Comparison of ENCODE assay signal across 40 mouse cellular contexts in the genomic region with DNA sequence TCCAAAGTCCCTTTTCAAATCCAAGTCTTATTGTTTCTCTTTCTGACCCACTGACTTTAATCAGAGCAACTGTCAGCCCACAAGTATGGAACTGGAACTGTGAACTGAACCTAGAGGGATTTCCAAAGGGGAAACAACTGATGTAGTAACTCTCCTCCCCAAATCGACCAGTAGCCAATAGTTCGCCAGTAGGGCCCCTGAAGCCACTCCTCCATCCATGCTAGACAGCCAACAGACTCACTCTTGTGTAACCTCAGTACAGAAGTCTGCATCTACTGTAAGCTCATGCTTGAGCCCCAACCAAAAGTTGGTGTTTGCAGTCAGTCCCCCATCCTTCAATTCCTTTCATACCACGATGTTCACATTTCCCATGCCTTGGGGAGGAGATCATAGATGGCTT. TPM values are rescaled to one million over a fixed set of nuclear protein-coding genes. Genes with fewer than 3 reads are reported as not detected.
DNase-seq lines count a peak whose midpoint lies in the region; ATAC-seq and TF ChIP-seq lines count a peak whose summit lies in the region.
"Had no signal": no experiment of that assay in that cellular context is flagged by ENCODE, and none has a peak within 500 bp of the region (broad histone marks: within the 10 kb centered on the region; RNA-seq: fewer than 3 reads in every experiment).

No protein-coding gene starts in this region.

- H3K27ac ChIP-seq in liver, embryonic 13.5 days = no peak overlapping the region
- H3K27ac ChIP-seq in liver, embryonic 12.5 days = no peak overlapping the region
- no peak overlapping the region for H3K27ac ChIP-seq in CH12.LX (ENCODE audit: insufficient read depth, low read depth)
- H3K27ac ChIP-seq in forebrain, embryonic 16.5 days (ENCODE audit: low read length) = no peak overlapping the region
- H3K27ac ChIP-seq: embryonic facial prominence, embryonic 13.5 days; hindbrain, embryonic 14.5 days; liver, embryonic 14.5 days; lung, embryonic 15.5 days; neural tube, embryonic 15.5 days; stomach, postnatal 0 days had no signal

- no peak for TF ChIP-seq RAD21 in CH12.LX (IDR thresholded peaks at IDR 0.05; ENCODE audit: low read depth, low read length)

- H3K79me2 ChIP-seq in CH12.LX (replicated peaks; ENCODE audit: control insufficient read depth, extremely low read depth, insufficient read depth, poor library complexity, severe bottlenecking) = no peaks in the 10 kb centered on the region

- DNase-seq in liver, embryonic 13.5 days = no peak
- peak; percentile 19 for DNase-seq in CH12.LX (ENCODE audit: extremely low read depth)
- no peak for DNase-seq in right cerebral cortex, postnatal 4 days
- DNase-seq in layer of hippocampus, postnatal 25 days (ENCODE audit: extremely low spot score in 1 of 2, low spot score in 1 of 2) = no peak
- DNase-seq: adrenal gland, postnatal 14 days; B cell, adult 2 months; cerebellum, adult 11-12 months; cerebellum, adult 9-11 months; forebrain, postnatal 0 days; gastrocnemius, postnatal 10 days; heart, postnatal 4 days; kidney, adult 11 months; kidney, postnatal 25 days; lung, postnatal 4 days; midbrain, embryonic 14.5 days; retina, postnatal 1 day; right cerebral cortex, postnatal 25 days; thymus, adult 18-20 months; thymus, postnatal 25 days had no signal

- H3K27me3 ChIP-seq in liver, embryonic 13.5 days = no peaks in the 10 kb centered on the region
- no peaks in the 10 kb centered on the region for H3K27me3 ChIP-seq in liver, embryonic 12.5 days (replicated peaks)
- H3K27me3 ChIP-seq in CH12.LX (replicated peaks) = no peaks in the 10 kb centered on the region
- no peaks in the 10 kb centered on the region for H3K27me3 ChIP-seq in forebrain, embryonic 16.5 days (replicated peaks; ENCODE audit: control insufficient read depth, insufficient read depth, low read length)
- H3K27me3 ChIP-seq: embryonic facial prominence, embryonic 13.5 days; lung, embryonic 15.5 days; neural tube, embryonic 15.5 days had no signal

- dilution Hi-C loops in CH12.LX (cut with MboI; ENCODE audit: extremely low pct_ligation_motif_present, extremely low pct_unique_long_range_greater_than_20kb, low sequenced_read_pairs) = no loop called here

- ATAC-seq in liver, embryonic 13.5 days (ENCODE audit: low read depth) = peak; percentile 36; the same call in 1 of the 2 replicates
- ATAC-seq in liver, embryonic 12.5 days = no peak
- peak; percentile 56 for ATAC-seq in common myeloid progenitor, adult 5-6 weeks (replicated peaks; ENCODE audit: low read depth, poor library complexity, severe bottlenecking)
- peak; percentile 86 for ATAC-seq in megakaryocyte progenitor cell, adult 5-6 weeks (replicated peaks; ENCODE audit: poor library complexity)
- no peak for ATAC-seq in forebrain, embryonic 16.5 days
- ATAC-seq: forebrain, postnatal 0 days; Patski had no signal

- H3K36me3 ChIP-seq in liver, embryonic 13.5 days = no peaks in the 10 kb centered on the region
- no peaks in the 10 kb centered on the region for H3K36me3 ChIP-seq in liver, embryonic 12.5 days
- no peaks in the 10 kb centered on the region for H3K36me3 ChIP-seq in CH12.LX (replicated peaks in 1 of 2; ENCODE audit: control insufficient read depth in 1 of 2, insufficient read depth in 1 of 2, low read length in 1 of 2)
- no peaks in the 10 kb centered on the region for H3K36me3 ChIP-seq in forebrain, embryonic 16.5 days (ENCODE audit: control insufficient read depth, insufficient read depth)
- H3K36me3 ChIP-seq: embryonic facial prominence, embryonic 13.5 days; lung, embryonic 15.5 days; neural tube, embryonic 15.5 days had no signal

- no peak for TF ChIP-seq EP300 in CH12.LX (IDR thresholded peaks at IDR 0.05; ENCODE audit: low read length)

- no peak overlapping the region for H3K4me2 ChIP-seq in liver, embryonic 13.5 days
- H3K4me2 ChIP-seq in liver, embryonic 12.5 days = no peak overlapping the region
- no peak overlapping the region for H3K4me2 ChIP-seq in CH12.LX (ENCODE audit: insufficient read depth, low read depth, poor library complexity, severe bottlenecking)
- no peak overlapping the region for H3K4me2 ChIP-seq in forebrain, embryonic 16.5 days (ENCODE audit: low read length)
- H3K4me2 ChIP-seq: embryonic facial prominence, embryonic 13.5 days; heart, embryonic 11.5 days; hindbrain, embryonic 14.5 days; lung, embryonic 15.5 days; neural tube, embryonic 15.5 days had no signal

- H3K4me1 ChIP-seq in liver, embryonic 13.5 days (replicated peaks) = no peaks in the 10 kb centered on the region
- H3K4me1 ChIP-seq in liver, embryonic 12.5 days = 0 out of 2 replicates have a peak, but pooled peaks cover 3% of the 10 kb centered on the region
- H3K4me1 ChIP-seq in CH12.LX (ENCODE audit: control insufficient read depth in 1 of 2, insufficient read depth in 2 of 2) = peaks cover 4 to 14% of the 10 kb centered on the region in 2 experiments; a peak in 3 of 4 replicates
- peaks cover 4% of the 10 kb centered on the region for H3K4me1 ChIP-seq in forebrain, embryonic 16.5 days (replicated peaks; ENCODE audit: control insufficient read depth, insufficient read depth, low read length)

- no peaks in the 10 kb centered on the region for H3K9me3 ChIP-seq in liver, embryonic 13.5 days (replicated peaks)
- H3K9me3 ChIP-seq in liver, embryonic 12.5 days (replicated peaks) = no peaks in the 10 kb centered on the region
- no peaks in the 10 kb centered on the region for H3K9me3 ChIP-seq in CH12.LX (replicated peaks; ENCODE audit: low read length)
- no peaks in the 10 kb centered on the region for H3K9me3 ChIP-seq in forebrain, embryonic 16.5 days (ENCODE audit: control insufficient read depth, low read length)
- H3K9me3 ChIP-seq: embryonic facial prominence, embryonic 13.5 days; lung, embryonic 15.5 days; neural tube, embryonic 15.5 days had no signal

- TF ChIP-seq CTCF in CH12.LX (conservative IDR thresholded peaks at IDR 0.05 in 1 of 2, IDR thresholded peaks at IDR 0.05 in 1 of 2; ENCODE audit: low read depth in 2 of 2, low read length in 2 of 2) = no peak

- no peak overlapping the region for H3K9ac ChIP-seq in liver, embryonic 13.5 days
- no peak overlapping the region for H3K9ac ChIP-seq in liver, embryonic 12.5 days
- no peak overlapping the region for H3K9ac ChIP-seq in CH12.LX (ENCODE audit: insufficient read depth, low read depth)
- no peak overlapping the region for H3K9ac ChIP-seq in forebrain, embryonic 16.5 days (replicated peaks; ENCODE audit: low read depth, low read length)
- H3K9ac ChIP-seq: embryonic facial prominence, embryonic 13.5 days; forebrain, postnatal 0 days; hindbrain, embryonic 14.5 days; liver, embryonic 14.5 days; lung, embryonic 15.5 days; neural tube, embryonic 15.5 days had no signal

- no peak overlapping the region for H3K4me3 ChIP-seq in liver, embryonic 13.5 days (replicated peaks)
- no peak overlapping the region for H3K4me3 ChIP-seq in liver, embryonic 12.5 days
- no peak overlapping the region for H3K4me3 ChIP-seq in CH12.LX (replicated peaks in 1 of 3; ENCODE audit: low read depth in 2 of 3, low read length in 2 of 3, poor library complexity in 1 of 3)
- H3K4me3 ChIP-seq in forebrain, embryonic 16.5 days (replicated peaks; ENCODE audit: low read length) = no peak overlapping the region
- H3K4me3 ChIP-seq: embryonic facial prominence, embryonic 13.5 days; lung, embryonic 15.5 days; neural tube, embryonic 15.5 days had no signal

- no peak for TF ChIP-seq POLR2A in CH12.LX (IDR thresholded peaks at IDR 0.05; ENCODE audit: low read depth, low read length)

- in situ Hi-C loops in CH12.LX (cut with MboI; ENCODE audit: low pct_ligation_motif_present, low pct_unique_long_range_greater_than_20kb, low sequenced_read_pairs) = no loop called here

- WGBS in liver, embryonic 13.5 days (ENCODE audit: insufficient replicate concordance) = 45% methylated on average over 3 of the region's 3 CpGs
- 55% methylated on average over 3 of the region's 3 CpGs for WGBS in liver, embryonic 12.5 days (ENCODE audit: insufficient replicate concordance)
- 78% methylated on average over 3 of the region's 3 CpGs for WGBS in forebrain, embryonic 16.5 days

RNA-seq across cellular contexts. Expression of gene Gng11, which starts 3.0 kb away (rescaled TPM):
- polyA plus RNA-seq in liver, embryonic 13.5 days (2015; fragmentation: Nextera tagmentation; extraction: Ambion mirVana) = 21.1 and 24.5 TPM in 2 replicates
- polyA plus RNA-seq in liver, embryonic 12.5 days (2016; fragmentation: Nextera tagmentation; extraction: Ambion mirVana) = 25.3 and 28.2 TPM in 2 replicates
- total RNA-seq in CH12.LX (2012; rRNA removed) (not detected in 2 replicates), CH12.LX (2014; rRNA removed) (not detected in 2 replicates)
- not detected in 2 replicates for polyA plus RNA-seq in CH12.LX (2012; ENCODE audit: insufficient read length, low read depth)
- 4.8 and 5.9 TPM in 2 replicates for total RNA-seq in common myeloid progenitor, adult 5-6 weeks (2017)
- 11.2 and 12.3 TPM in 2 replicates for total RNA-seq in megakaryocyte progenitor cell, adult 5-6 weeks (2015)
- 6.0 and 6.7 TPM in 2 replicates for total RNA-seq in megakaryocyte progenitor cell, adult 5-6 weeks (2017)
- 18.4 and 23.7 TPM in 2 replicates for polyA plus RNA-seq in forebrain, embryonic 16.5 days (2015; fragmentation: Nextera tagmentation; extraction: Ambion mirVana)
- total RNA-seq in layer of hippocampus, postnatal 25 days (2021) = 10 to 100 TPM in 1 of 2 experiments, 1 to 10 TPM in 1; 9.9 to 11.5 TPM
- polyA plus RNA-seq: Patski had no signal

RNA-seq across cellular contexts. Expression of gene Gngt1, which starts 7.1 kb away (rescaled TPM):
- polyA plus RNA-seq in liver, embryonic 13.5 days (2015; fragmentation: Nextera tagmentation; extraction: Ambion mirVana) = not detected in 2 replicates
- polyA plus RNA-seq in liver, embryonic 12.5 days (2016; fragmentation: Nextera tagmentation; extraction: Ambion mirVana) = 0.17 TPM in 1 of 2 replicates, not detected in the other
- total RNA-seq in CH12.LX (2012; rRNA removed) (not detected in 2 replicates), CH12.LX (2014; rRNA removed) (not detected in 2 replicates)
- not detected in 2 replicates for polyA plus RNA-seq in CH12.LX (2012; ENCODE audit: insufficient read length, low read depth)
- total RNA-seq in common myeloid progenitor, adult 5-6 weeks (2017) = not detected in 2 replicates
- total RNA-seq in megakaryocyte progenitor cell, adult 5-6 weeks (2015) = not detected in 2 replicates
- total RNA-seq in megakaryocyte progenitor cell, adult 5-6 weeks (2017) = not detected in 2 replicates
- not detected in 2 replicates for polyA plus RNA-seq in forebrain, embryonic 16.5 days (2015; fragmentation: Nextera tagmentation; extraction: Ambion mirVana)
- total RNA-seq in layer of hippocampus, postnatal 25 days (2021) = not detected
- total RNA-seq: adrenal gland, postnatal 14 days; ES-E14; forebrain, postnatal 0 days; gastrocnemius, postnatal 10 days; heart, postnatal 4 days; layer of hippocampus, adult 18-20 months; layer of hippocampus, postnatal 10 days had no signal
- polyA plus RNA-seq: forebrain, embryonic 11.5 days; forebrain, postnatal 0 days; gonadal fat pad, adult 2 months; heart, embryonic 11.5 days; heart, embryonic 16.5 days; hindbrain, embryonic 14.5 days; kidney, embryonic 14.5 days; limb, embryonic 11.5 days; lung, embryonic 15.5 days; midbrain, embryonic 14.5 days; neural tube, embryonic 15.5 days; spleen, adult 2 months had no signal

RNA-seq across cellular contexts. Expression of gene Tfpi2, which starts 12.0 kb away (rescaled TPM):
- 15.8 and 23.1 TPM in 2 replicates for polyA plus RNA-seq in liver, embryonic 13.5 days (2015; fragmentation: Nextera tagmentation; extraction: Ambion mirVana)
- 12.3 and 13.8 TPM in 2 replicates for polyA plus RNA-seq in liver, embryonic 12.5 days (2016; fragmentation: Nextera tagmentation; extraction: Ambion mirVana)
- total RNA-seq in CH12.LX (2012; rRNA removed) (not detected in 2 replicates), CH12.LX (2014; rRNA removed) (not detected in 2 replicates)
- not detected in 2 replicates for polyA plus RNA-seq in CH12.LX (2012; ENCODE audit: insufficient read length, low read depth)
- 0.69 TPM in 1 of 2 replicates, not detected in the other for total RNA-seq in common myeloid progenitor, adult 5-6 weeks (2017)
- 2.7 and 3.3 TPM in 2 replicates for total RNA-seq in megakaryocyte progenitor cell, adult 5-6 weeks (2015)
- 0.57 and 1.4 TPM in 2 replicates for total RNA-seq in megakaryocyte progenitor cell, adult 5-6 weeks (2017)
- 0.41 and 0.46 TPM in 2 replicates for polyA plus RNA-seq in forebrain, embryonic 16.5 days (2015; fragmentation: Nextera tagmentation; extraction: Ambion mirVana)
- under 1 TPM in 1 of 2 experiments, not detected in 1; 0.52 TPM for total RNA-seq in layer of hippocampus, postnatal 25 days (2021)
- total RNA-seq: layer of hippocampus, adult 18-20 months had no signal
- polyA plus RNA-seq: Patski had no signal

Comparison
In these comparisons a context has a peak if more than half of its experiments do, and no peak if none do; other contexts are left out.
1. ATAC-seq: peak in liver, embryonic 13.5 days (single experiment), common myeloid progenitor, adult 5-6 weeks (single experiment) and megakaryocyte progenitor cell, adult 5-6 weeks (single experiment); none in liver, embryonic 12.5 days (single experiment) and forebrain, embryonic 16.5 days (single experiment).